Mouse (Mus musculus) embryo, embryonic 10 days (tissue): Measurements from ENCODE around the gene Oas1a.
"Not testable (repeated sequence)": the region's sequence is repeated elsewhere in the genome, so short reads cannot be mapped to it uniquely, and the experiment has no call there.

ENCODE experiments used
- DNase-seq: peaks from one replicate; pipeline ENCODE4 v3.0.0-alpha.2; 2015; ENCODE audit warnings: low spot score

Gene Oas1a

GRCm38 (mm10) chr5:120892243-120892660 lies 15.1 kb downstream of the Oas1a start:
- DNase-seq, result peak; percentile 12

GRCm38 (mm10) chr5:120891566-120892242 lies 15.6 kb downstream of the Oas1a start:
- not testable (repeated sequence) for DNase-seq

GRCm38 (mm10) chr5:120890991-120891390 lies 16.3 kb downstream of the Oas1a start:
- no peak for DNase-seq

DNA sequence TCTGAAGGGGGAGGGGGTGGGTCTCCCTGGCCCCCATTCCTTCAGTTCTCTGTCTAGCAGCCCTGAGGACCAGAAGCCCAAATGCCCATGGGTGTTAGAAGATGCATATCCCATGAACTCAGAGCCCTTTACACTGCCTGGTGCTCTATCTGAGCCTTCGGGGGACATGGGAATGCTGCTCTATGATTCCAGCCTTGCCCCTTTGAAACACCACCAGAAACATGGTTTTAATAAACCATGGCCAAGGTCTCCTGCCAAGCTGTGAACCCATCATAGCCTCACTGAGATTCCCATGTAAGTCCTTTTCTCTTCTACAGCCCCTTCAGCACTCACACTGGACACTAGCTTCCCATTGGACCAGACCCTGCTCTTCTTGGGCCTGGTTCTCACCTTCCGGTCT lies 17.3 kb downstream of the Oas1a start:
- no peak for DNase-seq

- DNase-seq, result not testable (repeated sequence)
Observed at GRCm38 (mm10) chr5:120888294-120888815, 19.0 kb downstream of the Oas1a start.

GRCm38 (mm10) chr5:120887831-120888230 lies 19.5 kb downstream of the Oas1a start:
- DNase-seq, result no peak

- not testable (repeated sequence) for DNase-seq
Observed at GRCm38 (mm10) chr5:120887413-120887812, 19.9 kb downstream of the Oas1a start, which contains the start of gene Oas1g. TSS of gene Oas1g (minus strand) at chr5:120887613.

- not testable (repeated sequence) for DNase-seq
Observed at GRCm38 (mm10) chr5:120881681-120882080, 25.6 kb downstream of the Oas1a start.

- DNase-seq, result not testable (repeated sequence)
Observed at GRCm38 (mm10) chr5:120878803-120879202, 28.5 kb downstream of the Oas1a start.

DNA sequence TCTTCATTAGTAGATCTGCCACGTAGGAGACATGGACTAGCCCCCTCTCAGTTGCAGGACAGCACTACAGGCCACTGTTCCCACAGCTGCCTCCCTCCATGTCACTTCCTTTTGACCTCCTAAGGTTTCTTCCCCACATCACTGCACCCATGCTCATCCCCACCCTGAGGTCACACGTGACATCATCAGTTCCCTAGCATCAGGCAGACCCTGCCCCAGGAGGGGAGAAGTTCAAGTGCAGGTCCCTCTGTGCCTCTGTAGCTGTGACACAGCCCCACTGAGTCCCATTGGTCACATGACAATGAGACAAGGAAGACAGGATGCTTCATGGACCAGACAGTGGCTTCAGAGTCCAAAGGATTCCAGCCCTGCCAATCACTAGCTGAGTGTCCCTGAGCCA lies 29.9 kb downstream of the Oas1a start:
- not testable (repeated sequence) for DNase-seq

DNA sequence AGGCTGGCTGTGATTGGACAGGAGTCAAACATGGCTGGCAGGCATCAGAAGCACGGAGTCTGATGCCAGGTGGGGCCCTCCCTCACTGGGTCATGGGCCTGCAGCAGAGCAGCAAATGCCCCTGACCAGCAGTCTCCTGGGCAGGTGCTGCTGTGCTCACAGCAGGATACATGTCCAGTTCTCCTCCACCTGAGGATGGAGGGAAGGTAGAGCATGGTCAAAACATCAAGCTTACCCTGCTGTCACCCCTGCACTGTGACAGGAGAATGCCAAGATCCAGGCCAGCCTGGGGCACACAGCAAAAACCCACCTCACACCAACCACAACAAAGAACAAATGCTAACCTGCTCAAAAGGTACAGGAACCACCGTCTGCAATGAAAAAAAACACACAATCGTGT lies 30.5 kb downstream of the Oas1a start:
- DNase-seq, result not testable (repeated sequence)

- no peak for DNase-seq
Observed at GRCm38 (mm10) chr5:120871469-120871868, 35.9 kb downstream of the Oas1a start.

- no peak for DNase-seq
Observed at GRCm38 (mm10) chr5:120870782-120871181, 36.5 kb downstream of the Oas1a start.

GRCm38 (mm10) chr5:120870081-120870480 lies 37.2 kb downstream of the Oas1a start:
- DNase-seq, result no peak

GRCm38 (mm10) chr5:120869436-120870015 lies 37.8 kb downstream of the Oas1a start:
- no peak for DNase-seq

DNA sequence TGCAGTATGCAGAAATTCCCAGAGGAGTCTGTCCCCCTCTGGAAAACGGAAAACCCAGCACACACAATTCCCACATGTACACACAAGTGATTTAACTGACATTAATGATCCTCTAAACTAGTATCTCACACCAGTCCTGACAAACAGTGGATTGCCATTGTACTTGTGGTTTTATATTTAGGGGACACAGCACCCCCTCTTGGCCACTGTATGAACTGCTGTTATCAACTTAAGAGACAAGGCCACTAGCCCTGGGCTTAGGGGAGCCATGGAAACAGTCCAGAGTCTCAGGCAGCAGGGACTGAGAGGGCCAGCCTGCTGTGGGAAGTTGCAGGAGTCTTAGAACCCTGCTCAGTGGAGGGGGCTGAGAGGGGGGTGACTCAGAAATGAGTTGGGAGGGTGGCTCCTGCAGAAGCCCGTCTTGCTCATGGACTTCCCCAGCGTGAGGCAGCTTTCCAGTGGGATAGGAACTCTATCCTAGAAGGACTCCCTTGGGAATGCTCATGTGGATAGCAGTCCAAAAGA lies 41.9 kb downstream of the Oas1a start:
- DNase-seq, result peak; percentile 25

DNA sequence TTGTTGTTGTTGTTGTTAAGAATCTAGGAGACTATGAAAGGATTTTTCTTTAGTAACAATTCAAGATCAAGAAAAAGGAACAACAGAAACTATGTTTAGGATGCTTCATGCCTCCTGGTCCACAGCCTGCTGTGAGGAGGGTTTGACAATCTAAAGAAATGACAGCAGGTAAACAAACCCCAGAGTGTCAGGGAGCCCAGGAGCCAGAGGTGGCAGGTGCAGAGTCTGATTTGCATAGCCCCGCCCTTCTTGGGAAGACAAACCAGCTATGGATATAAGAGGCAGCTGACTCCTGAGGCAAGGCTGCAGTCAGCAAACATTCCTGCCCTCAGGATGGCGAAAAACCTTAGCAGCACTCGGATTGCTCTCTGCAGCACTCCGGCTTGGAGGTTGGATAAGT lies 46.2 kb downstream of the Oas1a start, which contains the start of gene Oas1h:
Oas1h (plus strand) TSS at position 301 of the 400 bp plus-strand sequence.
- no peak for DNase-seq

DNA sequence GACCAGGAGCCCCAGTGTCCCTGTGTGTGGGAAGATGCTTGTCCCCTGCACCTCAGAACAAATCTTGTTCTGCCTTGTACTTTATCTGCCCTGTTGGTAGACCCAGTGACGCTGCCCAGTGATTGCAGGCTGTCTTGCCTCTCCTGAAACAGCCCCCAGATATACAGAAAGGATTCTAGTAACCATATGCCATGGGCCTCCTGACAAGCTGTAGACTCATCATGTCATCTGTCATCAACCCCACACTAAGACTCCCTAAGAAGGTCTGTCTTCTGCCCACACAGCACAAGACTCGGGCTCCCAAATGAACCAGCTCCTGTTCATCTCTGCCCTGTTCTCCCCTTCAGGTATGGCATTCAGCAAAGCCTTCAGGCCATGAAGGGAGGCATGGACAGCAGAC lies 48.1 kb downstream of the Oas1a start:
- DNase-seq, result no peak

DNA sequence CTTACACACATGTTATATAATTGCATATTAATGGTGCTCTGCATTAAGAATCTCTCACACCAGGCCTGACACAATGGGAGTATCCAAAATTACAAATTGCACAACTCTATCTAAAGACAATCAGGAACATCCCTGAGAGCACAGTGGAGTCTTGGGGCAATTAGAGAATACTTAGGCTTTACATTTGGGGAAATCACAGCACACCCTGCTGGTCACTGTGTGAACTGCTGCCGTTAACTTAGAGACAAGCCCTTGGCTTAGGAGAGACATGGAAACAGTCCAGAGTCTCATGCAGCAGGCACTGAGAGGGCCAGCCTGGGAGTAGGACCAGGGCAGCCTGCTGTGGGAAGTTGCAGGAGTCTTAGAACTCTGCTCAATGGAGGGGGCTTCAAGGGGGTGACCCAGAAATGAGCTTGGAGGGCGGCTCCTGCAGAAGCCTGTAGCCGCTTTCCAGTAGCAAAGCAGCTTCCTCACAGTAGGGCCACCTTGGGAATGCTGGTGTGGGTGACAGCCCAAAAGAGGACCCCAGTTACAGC lies 57.7 kb downstream of the Oas1a start:
- peak; percentile 68 for DNase-seq

DNA sequence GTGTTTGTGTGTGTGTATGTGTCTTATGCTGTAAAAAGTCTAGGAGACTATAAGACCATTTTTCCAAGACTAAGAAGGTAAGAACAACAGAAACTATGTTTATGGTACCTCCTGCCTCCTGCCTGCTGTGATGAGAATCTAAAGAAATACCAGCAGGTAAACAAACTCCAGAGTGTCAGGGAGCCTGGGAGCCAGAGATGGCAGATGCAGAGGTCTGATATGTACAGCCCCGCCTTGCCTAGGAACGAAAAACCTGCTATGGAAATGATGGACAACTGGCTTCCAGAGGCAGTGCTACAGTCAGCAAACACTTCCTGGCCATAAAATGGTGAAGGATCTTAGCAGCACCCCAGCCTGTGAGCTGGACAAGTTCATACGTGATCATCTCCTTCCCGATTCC lies 60.3 kb downstream of the Oas1a start, which contains the start of gene Oas1f:
Oas1f (plus strand) TSS at position 301 of the 400 bp plus-strand sequence.
- DNase-seq, result no peak
